Mouse (Mus musculus): ENCODE measurements around the gene Plscr3.

DNA sequence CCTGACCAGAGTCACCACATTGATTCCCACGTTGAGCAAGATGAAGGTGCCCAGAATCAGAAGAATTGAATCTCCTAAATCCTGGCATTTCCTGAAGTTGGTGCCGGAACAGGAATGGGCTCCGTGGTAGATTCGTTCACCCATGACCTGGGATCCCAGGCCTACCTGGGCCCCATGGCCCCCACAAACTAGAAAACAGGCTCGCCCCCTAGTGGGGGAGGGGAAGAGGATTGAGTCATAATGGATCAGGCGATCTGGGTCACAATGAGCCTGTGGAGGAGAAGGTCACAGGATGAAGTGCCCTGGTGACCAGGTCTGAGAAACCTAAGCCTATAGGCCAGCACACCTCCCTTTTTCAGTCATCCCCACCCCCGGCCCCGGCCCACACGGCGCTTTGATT, 31.0 kb upstream of the Plscr3 start, which contains the start of gene Gm39566:
- TF ChIP-seq HCFC1 (IDR thresholded peaks at IDR 0.05; ENCODE audit: low read depth, low read length) (no peak), POLR2A (IDR thresholded peaks at IDR 0.05; ENCODE audit: control insufficient read depth in 1 of 2, insufficient read depth in 1 of 2, low read depth in 1 of 2, low read length in 2 of 2, poor library complexity in 1 of 2) (no peak), GATA1 (IDR thresholded peaks at IDR 0.05; ENCODE audit: low read depth, low read length) (no peak), ZNF384 (IDR thresholded peaks at IDR 0.05; ENCODE audit: low read depth, low read length) (no peak), ELF1 (IDR thresholded peaks at IDR 0.05; ENCODE audit: low read depth, low read length) (no peak), CTCF (IDR thresholded peaks at IDR 0.05 in 2 of 3, conservative IDR thresholded peaks at IDR 0.05 in 1 of 3; ENCODE audit: control insufficient read depth in 1 of 3, insufficient read depth in 1 of 3, low read depth in 2 of 3, low read length in 3 of 3, poor library complexity in 1 of 3, severe bottlenecking in 1 of 3) (peak in 2 of 3 experiments; percentile 29 to 31; a peak in 3 of 6 replicates), NRF1 (IDR thresholded peaks at IDR 0.05; ENCODE audit: insufficient read depth, low read depth, low read length, poor library complexity, severe bottlenecking) (no peak), RAD21 (IDR thresholded peaks at IDR 0.05; ENCODE audit: low read depth, low read length) (peak; percentile 10), MAFK (IDR thresholded peaks at IDR 0.05; ENCODE audit: borderline replicate concordance, low read depth, low read length) (no peak), BHLHE40 (IDR thresholded peaks at IDR 0.05; ENCODE audit: borderline replicate concordance, low read depth, low read length) (no peak), NELFE (IDR thresholded peaks at IDR 0.05; ENCODE audit: low read depth, low read length) (no peak), SIN3A (IDR thresholded peaks at IDR 0.05; ENCODE audit: low read length) (no peak)

Measured in MEL (cell line).